Mouse (Mus musculus) gastrocnemius, postnatal 10 days (tissue): ENCODE data around the gene Tmem255b. TPM values are rescaled to one million over a fixed set of nuclear protein-coding genes. Genes with fewer than 3 reads are reported as not detected.

Source experiments
- DNase-seq: peaks from one replicate; pipeline ENCODE4 v3.0.0; 2021; ENCODE audit warnings: mixed read lengths
- long read RNA-seq, 2 experiments: library from polyadenylated mRNA; stranded (forward); transcript quantifications; one replicate each; pipeline ENCODE4 v2.0.0; 2021
- total RNA-seq, 2 experiments: library from RNA; stranded (reverse); gene quantifications; 2 replicates each; pipeline ENCODE4 v1.2.3; 2021

The Tmem255b gene
- 1 to 10 TPM; 3.9 to 7.5 TPM for total RNA-seq
- long read RNA-seq, experiment 1, transcript Tmem255b-202 (9 exons, 1,219 nt) = major isoform, 5 of 12 reads
- long read RNA-seq, experiment 1, partial matches to known transcripts = 0 of 12 reads
- long read RNA-seq, experiment 1, other reads (novel, unspliced or antisense) = 6 of 12 reads
- long read RNA-seq, experiment 2, partial matches to known transcripts = 0 of 4 reads
- long read RNA-seq, experiment 2, other reads (novel, unspliced or antisense) = 2 of 4 reads

- no peak for DNase-seq
These were observed at the start of gene Tmem255b for GRCm38 (mm10) chr8:13434889-13435288. Gene Tmem255b (plus strand): TSS chr8:13435189.

DNA sequence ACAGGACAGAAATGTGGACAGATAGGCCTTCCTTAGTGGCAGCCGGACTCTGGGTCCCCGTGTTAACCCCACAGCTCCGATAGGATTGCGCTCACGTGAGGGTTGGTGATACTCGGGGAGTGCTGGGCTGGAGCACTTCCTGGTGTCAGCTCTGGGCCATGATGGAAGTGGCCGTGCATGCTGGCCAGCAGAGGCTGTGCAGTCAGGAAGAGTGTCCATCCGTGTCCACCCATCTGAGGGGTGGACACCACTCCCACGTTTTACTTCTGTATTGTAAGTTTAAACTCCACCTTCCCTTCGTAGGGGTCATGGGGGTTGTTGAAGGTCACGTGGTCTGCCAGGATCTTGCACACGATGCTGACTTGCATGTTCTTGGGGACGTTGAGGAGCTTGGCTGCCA lies 48.6 kb upstream of the Tmem255b start:
- no peak for DNase-seq

DNA sequence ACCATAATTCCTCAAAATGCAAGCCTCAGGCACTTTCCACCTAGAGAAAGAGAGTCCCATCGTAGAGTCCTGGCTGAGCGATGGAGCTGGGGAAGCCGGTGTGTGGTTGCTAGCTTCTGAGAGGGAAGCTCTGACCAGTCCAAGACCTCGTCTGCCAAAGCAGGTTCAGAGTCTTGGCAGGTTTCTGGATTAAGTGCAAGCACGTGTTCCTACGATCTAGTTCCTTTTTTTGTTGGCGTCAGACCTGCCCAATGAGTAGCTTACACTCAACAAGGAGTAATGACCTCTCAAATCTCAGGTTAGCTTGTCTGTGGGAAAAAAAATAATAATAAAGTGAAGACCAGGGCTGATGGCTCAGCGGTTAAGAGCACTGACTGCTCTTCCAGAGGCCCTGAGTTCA lies 47.3 kb upstream of the Tmem255b start:
- no peak for DNase-seq

DNA sequence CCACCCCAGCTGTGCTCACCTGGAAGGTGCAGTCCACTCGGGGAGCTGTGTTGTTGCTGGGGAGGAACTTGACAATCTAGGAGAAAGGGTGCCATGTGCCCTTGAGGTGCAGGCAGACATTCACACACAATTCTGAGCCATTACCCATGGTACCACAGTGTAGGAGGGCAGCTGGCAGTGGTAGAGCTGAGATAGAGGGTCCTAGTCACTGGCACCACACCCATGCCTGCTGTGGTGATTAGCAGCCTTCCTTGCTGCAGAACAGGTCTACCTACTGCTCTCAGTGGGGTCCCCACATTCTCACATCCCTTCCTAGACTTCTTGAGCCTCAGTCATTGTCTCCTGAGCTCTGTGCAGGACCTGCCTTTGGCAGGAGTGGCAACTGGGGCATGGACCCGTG lies 46.2 kb upstream of the Tmem255b start:
- no peak for DNase-seq

DNA sequence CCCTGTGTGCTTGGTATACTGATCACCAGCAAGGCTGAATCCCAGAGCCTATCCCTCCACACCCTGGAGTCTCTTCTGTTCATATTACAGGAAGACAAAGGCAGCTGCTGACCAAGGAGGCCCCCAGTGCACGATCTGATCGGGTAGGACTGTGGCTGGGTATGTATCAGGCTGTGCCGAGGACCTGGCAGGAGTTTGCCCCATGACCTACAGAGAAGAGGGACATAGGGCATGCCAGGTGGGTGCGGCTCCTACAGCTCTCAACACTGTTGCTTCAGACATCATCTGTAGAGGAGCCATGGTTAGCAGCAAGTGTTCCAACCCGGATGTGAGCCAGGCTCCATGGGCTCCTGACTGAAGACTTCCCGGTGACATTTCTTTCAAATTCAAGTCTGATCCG lies 41.1 kb upstream of the Tmem255b start:
- no peak for DNase-seq

DNA sequence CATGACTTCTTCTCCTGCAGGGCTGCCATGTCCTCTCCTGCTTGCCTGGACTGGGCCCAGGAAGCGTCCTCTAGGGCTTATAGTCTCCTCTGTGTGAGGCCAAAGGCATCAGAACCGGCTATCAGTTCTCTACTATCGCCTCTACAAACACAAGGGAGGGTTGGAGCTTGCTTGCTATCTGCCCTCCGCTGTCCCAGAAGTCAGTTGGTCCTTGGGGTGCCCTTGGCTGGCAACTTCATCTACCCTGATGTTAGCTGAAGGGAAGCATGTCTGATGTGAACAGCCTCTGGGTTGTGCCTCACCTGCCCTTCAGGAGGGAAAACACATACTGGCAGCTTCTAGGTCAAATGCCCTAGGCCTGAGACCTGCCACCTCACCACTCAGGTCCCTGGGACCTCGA lies 38.3 kb upstream of the Tmem255b start, which contains the start of gene Atp4b:
Atp4b (minus strand) TSS at position 101 of the 400 bp plus-strand sequence.
- no peak for DNase-seq

DNA sequence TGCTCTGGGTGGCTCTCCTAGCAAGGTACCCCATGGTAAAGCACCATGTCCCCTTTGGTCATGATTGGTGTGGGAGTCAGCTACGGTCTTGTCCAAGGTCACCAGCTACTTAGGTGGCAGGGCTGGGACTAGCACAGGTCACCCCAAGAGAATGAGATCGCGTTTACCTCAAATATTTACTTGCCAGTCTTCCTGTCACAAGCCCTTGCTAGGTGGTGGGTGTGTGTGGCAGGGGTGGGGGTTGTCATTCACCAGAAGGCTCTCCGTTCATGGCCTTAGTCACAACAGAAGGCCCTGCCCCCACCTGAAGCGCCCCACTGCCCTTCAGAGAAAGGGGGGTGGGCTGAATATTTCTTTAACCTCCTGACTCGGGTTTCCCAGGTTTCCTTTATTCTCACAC lies 31.5 kb upstream of the Tmem255b start:
- DNase-seq = no peak

DNA sequence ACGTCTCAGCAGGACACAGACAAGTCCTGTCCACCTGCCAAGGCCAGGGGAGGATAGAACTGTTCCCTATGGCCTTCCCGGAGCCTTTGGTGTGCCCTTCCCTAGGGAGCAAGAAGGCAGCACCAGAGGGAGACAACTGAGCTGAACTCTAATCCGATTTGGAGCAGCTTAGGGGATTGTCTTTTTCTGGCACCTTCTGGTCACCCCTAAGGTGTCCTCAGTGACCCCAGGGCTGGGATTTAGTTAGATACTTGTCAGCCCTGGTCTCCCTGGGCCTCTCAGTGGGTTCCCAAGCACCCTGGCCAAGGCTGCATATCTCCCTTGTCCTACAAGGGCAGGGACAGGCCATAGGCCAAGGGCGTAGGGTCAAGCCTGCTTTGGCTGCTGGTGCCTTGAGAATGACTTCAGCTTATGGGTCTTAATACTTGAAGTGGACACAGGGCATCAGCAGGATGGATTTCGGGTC lies 30.3 kb upstream of the Tmem255b start, which contains the start of gene Grk1:
Grk1 (plus strand) TSS at position 416 of the 466 bp plus-strand sequence.
- DNase-seq = no peak

GRCm38 (mm10) chr8:13406011-13406410 lies 29.0 kb upstream of the Tmem255b start:
- no peak for DNase-seq

- peak; percentile 75 for DNase-seq
These were observed 23.4 kb upstream of the Tmem255b start for GRCm38 (mm10) chr8:13411597-13411996.

DNA sequence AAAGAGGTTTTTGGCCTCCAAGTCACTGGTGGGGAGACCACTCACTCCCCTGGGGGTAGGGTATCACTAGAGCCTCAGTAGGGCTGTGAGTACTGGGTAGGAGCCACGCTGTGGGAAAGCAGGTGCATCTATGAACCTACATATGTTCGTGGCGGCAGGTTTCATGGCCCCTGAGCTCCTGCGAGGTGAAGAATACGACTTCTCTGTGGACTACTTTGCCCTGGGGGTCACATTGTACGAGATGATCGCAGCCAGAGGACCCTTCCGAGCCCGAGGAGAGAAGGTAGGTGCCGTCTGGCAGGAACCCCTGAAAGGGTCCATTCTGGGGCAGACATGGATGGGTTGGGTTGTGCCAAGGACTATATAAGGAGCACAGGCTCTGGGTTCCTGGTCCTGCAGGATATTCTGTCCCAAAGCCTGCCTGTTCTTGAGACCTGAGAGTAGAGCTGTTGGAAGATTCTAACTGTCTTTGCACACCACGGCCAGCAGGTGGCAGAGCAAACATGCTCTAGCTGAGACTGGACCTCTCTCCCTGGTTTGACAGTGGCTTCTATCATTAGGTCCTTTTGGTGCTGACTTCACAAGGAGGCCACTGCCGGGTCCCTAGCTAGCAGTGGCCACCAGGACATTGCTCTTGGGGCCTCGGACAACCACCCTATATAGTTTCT lies 22.0 kb upstream of the Tmem255b start:
- peak; percentile 71 for DNase-seq

GRCm38 (mm10) chr8:13413823-13414390 lies 21.1 kb upstream of the Tmem255b start:
- DNase-seq = no peak

- no peak for DNase-seq
These were observed 19.1 kb upstream of the Tmem255b start for GRCm38 (mm10) chr8:13415879-13416278.

GRCm38 (mm10) chr8:13419111-13419639 lies 15.8 kb upstream of the Tmem255b start:
- no peak for DNase-seq

- DNase-seq = no peak
These were observed 14.0 kb upstream of the Tmem255b start for GRCm38 (mm10) chr8:13420970-13421369.

DNA sequence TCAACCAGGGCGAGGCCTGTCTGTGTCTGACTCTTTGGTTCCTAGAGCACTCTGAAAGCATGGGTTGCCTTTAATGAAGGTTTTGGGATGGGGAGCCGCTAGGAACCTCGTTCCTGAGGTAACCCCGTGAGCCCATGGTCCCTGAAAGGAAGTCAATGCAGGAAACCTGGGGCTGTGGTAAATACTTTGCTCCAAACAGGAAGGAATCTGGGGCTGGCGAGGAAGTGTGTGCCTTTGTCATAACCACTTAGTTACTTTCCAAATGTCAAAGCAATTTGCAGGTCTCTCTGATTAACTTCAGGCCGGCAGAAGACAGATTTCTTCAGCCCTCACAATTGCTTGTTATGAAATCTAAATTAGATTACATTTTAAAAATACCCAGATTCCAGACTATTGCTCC lies 7.6 kb upstream of the Tmem255b start:
- DNase-seq = no peak

DNA sequence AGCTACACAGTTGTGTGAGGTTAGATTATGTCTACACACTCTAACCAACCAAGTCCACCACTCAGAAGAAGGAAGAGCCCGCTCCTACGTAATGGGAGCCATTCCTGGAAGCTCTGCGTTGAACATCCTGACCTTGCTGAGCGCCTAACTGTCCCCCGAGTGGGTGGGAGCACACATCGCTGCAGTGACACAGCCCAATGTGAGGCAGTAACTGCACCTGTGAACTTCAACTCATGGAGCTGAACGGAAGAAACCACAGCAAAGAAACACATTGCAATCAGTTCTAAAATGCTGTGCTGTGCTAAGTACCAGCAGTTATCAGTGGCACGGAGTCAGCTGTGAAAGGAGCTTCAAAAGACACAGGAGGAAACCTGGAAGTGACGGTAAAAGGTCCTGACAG lies 6.8 kb upstream of the Tmem255b start:
- DNase-seq = no peak

DNA sequence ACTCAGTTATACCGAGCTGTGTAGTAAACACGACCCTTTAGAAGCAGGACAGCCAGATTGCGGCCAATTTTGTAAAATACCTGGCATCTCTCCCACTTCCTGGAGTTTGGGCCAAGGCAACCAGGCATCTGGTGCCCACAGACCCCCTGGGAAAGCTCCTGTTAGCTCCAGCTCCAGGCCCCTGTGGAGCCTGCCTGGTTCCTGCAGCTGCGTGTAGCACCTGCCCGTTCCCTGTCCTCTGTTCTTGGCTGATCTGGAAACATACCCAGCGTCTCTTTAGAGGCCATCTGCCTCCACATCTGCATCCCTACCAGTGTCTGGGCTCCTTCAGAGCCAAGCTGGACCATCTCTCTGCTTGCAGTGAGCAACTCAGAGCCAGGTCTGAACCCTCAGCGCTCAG lies 4.6 kb upstream of the Tmem255b start:
- no peak for DNase-seq

DNA sequence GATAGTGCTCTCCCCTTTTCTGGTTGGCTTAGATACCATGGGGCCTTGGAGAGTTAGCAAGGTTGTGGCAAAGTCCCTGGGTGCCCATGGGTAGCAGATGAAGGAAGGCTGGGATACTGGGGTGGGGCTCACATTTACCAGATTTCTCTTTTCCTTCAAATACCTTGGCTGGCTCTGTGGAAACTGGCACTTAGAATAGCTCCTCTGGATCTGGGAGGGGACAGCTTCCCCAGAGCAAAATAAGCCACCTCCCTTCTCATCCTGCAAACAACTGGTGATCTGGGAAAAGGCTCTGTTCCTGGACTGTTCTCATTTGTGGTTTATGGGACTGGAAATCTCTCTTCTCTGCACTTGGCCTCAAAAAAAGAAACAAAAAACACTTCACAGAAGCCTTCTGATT lies 4.1 kb upstream of the Tmem255b start:
- DNase-seq = no peak

DNA sequence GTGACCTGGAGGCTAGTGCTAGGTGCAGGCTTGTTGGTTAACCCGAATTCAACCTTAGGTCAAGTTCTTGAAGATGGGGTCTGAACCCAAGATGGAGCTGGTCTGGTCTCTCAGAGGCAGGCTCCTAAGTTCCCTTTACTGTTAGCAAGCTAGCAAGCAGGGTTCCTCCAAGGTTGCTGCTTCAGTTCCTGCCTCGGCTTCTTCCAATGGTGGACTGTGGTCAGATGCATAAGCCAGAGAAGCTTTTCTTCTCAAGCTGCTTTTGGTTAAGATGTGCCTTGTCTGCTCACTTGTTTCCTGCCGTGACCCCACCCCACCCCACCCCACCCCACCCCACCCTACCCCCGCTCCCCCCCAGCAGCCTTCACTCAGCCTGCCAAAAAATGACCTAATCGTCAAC lies 1.9 kb upstream of the Tmem255b start:
- DNase-seq = no peak

- DNase-seq = no peak
These were observed 1.1 kb downstream of the Tmem255b start for GRCm38 (mm10) chr8:13436052-13436451.

- no peak for DNase-seq
These were observed 2.5 kb downstream of the Tmem255b start for GRCm38 (mm10) chr8:13437531-13437930.

- no peak for DNase-seq
These were observed 7.2 kb downstream of the Tmem255b start for GRCm38 (mm10) chr8:13442152-13442551.
